Mouse (Mus musculus) ES-E14 (cell line): ENCODE data around the gene Arrdc5. TPM values are rescaled to one million over a fixed set of nuclear protein-coding genes. Genes with fewer than 3 reads are reported as not detected.

Experiments used
- DNase-seq: peaks from one replicate; pipeline ENCODE4 v3.0.0-alpha.2; 2013; ENCODE audit warnings: low read depth, low spot score
- H3K27ac ChIP-seq: 2 replicates; pipeline ENCODE4 v1.5.1; 2012; ENCODE audit warnings: low read depth, mild to moderate bottlenecking, low read length, moderate library complexity, mixed read lengths; ENCODE audit not compliant: poor library complexity, insufficient read depth, severe bottlenecking
- H3K36me3 ChIP-seq: 2 replicates; pipeline ENCODE4 v1.6.1; 2012; ENCODE audit warnings: mild to moderate bottlenecking, low read length, moderate library complexity, mixed read lengths; ENCODE audit not compliant: control insufficient read depth, poor library complexity, insufficient read depth, severe bottlenecking
- H3K4me1 ChIP-seq, 2 experiments: fragments of 150-350 bp in 1 of 2; sonication (generic) in 1 of 2; 2 replicates each; pipeline ENCODE4 v1.6.1; 2012; ENCODE audit warnings: low read length in 2 of 2, mild to moderate bottlenecking in 1 of 2, mixed read lengths in 1 of 2; ENCODE audit not compliant: control insufficient read depth in 2 of 2, insufficient read depth in 2 of 2, poor library complexity in 1 of 2
- H3K4me3 ChIP-seq, 2 experiments: fragments of 150-350 bp in 1 of 2; sonication (generic) in 1 of 2; 2 replicates each; pipeline ENCODE4 v1.5.1; 2012; ENCODE audit warnings: low read length in 2 of 2, low read depth in 1 of 2, mild to moderate bottlenecking in 1 of 2, mixed read lengths in 1 of 2; ENCODE audit not compliant: insufficient read depth in 1 of 2, poor library complexity in 1 of 2, severe bottlenecking in 1 of 2
- H3K9ac ChIP-seq: 2 replicates; pipeline ENCODE4 v1.6.1; 2012; ENCODE audit warnings: low read depth, mild to moderate bottlenecking, low read length, mixed read lengths; ENCODE audit not compliant: poor library complexity, insufficient read depth, severe bottlenecking
- H3K9me3 ChIP-seq: fragments of 150-350 bp; sonication (generic); 2 replicates; pipeline ENCODE4 v1.6.1; 2012; ENCODE audit warnings: low read depth, mild to moderate bottlenecking, low read length; ENCODE audit not compliant: control insufficient read depth, insufficient read depth
- CHD2 ChIP-seq: IDR thresholded peaks from 2 replicates; pipeline ENCODE4 v1.6.1; 2014; ENCODE audit warnings: mild to moderate bottlenecking, low read depth, low read length, inconsistent platforms
- HCFC1 ChIP-seq: IDR thresholded peaks from 2 replicates; pipeline ENCODE4 v1.6.1; 2012; ENCODE audit warnings: low read length, inconsistent platforms, borderline replicate concordance; ENCODE audit not compliant: insufficient read depth
- MAFK ChIP-seq: IDR thresholded peaks from 2 replicates; pipeline ENCODE4 v1.6.1; 2014; ENCODE audit warnings: mild to moderate bottlenecking, low read depth, low read length, inconsistent platforms; ENCODE audit not compliant: insufficient read depth
- ZC3H11A ChIP-seq: IDR thresholded peaks from 2 replicates; pipeline ENCODE4 v1.6.1; 2012; ENCODE audit warnings: low read depth, mild to moderate bottlenecking, inconsistent platforms, low read length, borderline replicate concordance
- ZNF384 ChIP-seq: IDR thresholded peaks from 2 replicates; pipeline ENCODE4 v1.6.1; 2012; ENCODE audit warnings: low read depth, low read length, inconsistent platforms
- in situ Hi-C, 2 experiments: fragments of 600-800 bp; cut with MboI; formaldehyde crosslinking; loops; one replicate each; pipeline ENCODE4 v1.15.1; 2025; ENCODE audit warnings: low sequenced_read_pairs in 2 of 2, inconsistent platforms in 1 of 2; ENCODE audit not compliant: unreplicated experiment in 2 of 2
- total RNA-seq: library from RNA; depleted of rRNA; stranded (reverse); fragments of 300-350 nt; gene quantifications from 2 replicates; pipeline ENCODE4 v1.2.3, GENCODE M21; 2012

Arrdc5 gene
- total RNA-seq, 1 experiment, result not detected

DNA sequence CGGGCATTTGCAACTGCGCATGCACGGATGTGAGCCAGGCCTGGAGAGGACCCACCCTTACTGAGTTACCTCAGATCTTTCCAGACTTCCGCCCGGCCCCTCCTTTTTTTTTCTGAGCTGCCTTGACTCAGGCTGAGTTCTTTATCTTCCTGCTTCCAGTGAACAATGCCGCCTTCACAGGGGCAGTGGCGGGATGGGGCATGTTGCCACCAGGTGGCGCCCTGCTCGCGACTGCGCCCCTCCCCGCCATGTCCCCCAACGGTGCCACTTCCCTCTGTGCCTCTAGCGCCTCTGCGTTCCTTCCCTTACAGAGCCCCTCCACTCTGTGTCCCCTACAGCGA lies 8.9 kb downstream of the Arrdc5 start:
- peak; percentile 86 for DNase-seq
- H3K36me3 ChIP-seq, result peaks cover 10% of the 10 kb centered on the region; the same call in 1 of the 2 replicates
- in situ Hi-C loops, result no loop called here
- peak overlapping the region; percentile 93; the same call in 1 of the 2 replicates for H3K27ac ChIP-seq
- peaks cover 13 to 32% of the 10 kb centered on the region in 2 experiments for H3K4me1 ChIP-seq
- TF ChIP-seq ZC3H11A (no peak), ZNF384 (peak; percentile 91)
- peak overlapping the region; percentile 30 to 80; a peak in 3 of 4 replicates for H3K4me3 ChIP-seq
- H3K9me3 ChIP-seq, result no peaks in the 10 kb centered on the region
- H3K9ac ChIP-seq, result peak overlapping the region; percentile 65

DNA sequence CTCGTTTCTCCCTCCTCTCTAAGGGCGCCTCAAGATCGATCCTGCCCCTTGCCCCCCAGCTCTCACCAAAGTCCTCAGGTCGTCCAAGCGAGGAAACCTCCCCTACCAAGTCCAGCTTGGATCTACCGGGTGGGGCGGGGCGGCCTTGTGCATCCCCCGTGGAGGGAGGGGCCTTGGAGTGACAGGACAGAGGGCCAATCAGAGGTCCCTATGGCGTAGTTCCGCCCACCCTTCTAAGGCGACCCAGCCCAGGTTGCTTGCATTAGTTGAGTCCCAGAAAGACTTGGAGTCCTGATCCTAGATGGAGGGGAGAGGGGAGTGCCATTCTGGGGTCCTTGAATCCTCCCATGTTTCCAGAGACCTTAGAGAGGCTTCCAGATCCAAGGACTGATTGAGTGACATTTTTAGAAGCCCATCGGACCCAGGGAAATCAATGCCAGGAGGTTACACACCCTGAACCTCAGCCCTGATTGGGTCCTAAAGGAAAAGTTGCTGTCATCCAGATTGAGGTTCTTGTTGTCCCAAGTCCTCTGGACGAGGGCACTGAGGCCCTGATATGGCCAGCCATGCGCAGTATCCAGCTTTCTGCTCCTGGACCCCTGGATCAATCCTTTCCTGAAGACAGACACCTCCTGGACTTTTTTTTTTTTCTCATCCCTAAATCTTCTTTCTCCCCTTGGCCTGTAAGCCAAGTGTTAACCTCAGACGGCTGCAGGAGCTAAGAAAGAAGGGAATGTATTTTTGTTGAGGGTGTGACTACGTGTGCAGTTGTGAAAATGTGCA lies 9.5 kb downstream of the Arrdc5 start:
- H3K4me3 ChIP-seq, result peak overlapping the region; percentile 73 to 80
- H3K9me3 ChIP-seq, result no peaks in the 10 kb centered on the region
- H3K9ac ChIP-seq, result peak overlapping the region; percentile 83
- DNase-seq, result peak; percentile 95
- 0 out of 2 replicates have a peak, but pooled peaks have one; percentile 9 for TF ChIP-seq HCFC1
- TF ChIP-seq ZNF384, result no peak
- TF ChIP-seq MAFK, result no peak
- TF ChIP-seq ZC3H11A, result no peak
- TF ChIP-seq CHD2, result 0 out of 2 replicates have a peak, but pooled peaks have one; percentile 61
- peak overlapping the region; percentile 95 for H3K27ac ChIP-seq
- H3K36me3 ChIP-seq, result peaks cover 16% of the 10 kb centered on the region
- in situ Hi-C loops, result no loop called here
- H3K4me1 ChIP-seq, result peaks cover 13 to 37% of the 10 kb centered on the region in 2 experiments

DNA sequence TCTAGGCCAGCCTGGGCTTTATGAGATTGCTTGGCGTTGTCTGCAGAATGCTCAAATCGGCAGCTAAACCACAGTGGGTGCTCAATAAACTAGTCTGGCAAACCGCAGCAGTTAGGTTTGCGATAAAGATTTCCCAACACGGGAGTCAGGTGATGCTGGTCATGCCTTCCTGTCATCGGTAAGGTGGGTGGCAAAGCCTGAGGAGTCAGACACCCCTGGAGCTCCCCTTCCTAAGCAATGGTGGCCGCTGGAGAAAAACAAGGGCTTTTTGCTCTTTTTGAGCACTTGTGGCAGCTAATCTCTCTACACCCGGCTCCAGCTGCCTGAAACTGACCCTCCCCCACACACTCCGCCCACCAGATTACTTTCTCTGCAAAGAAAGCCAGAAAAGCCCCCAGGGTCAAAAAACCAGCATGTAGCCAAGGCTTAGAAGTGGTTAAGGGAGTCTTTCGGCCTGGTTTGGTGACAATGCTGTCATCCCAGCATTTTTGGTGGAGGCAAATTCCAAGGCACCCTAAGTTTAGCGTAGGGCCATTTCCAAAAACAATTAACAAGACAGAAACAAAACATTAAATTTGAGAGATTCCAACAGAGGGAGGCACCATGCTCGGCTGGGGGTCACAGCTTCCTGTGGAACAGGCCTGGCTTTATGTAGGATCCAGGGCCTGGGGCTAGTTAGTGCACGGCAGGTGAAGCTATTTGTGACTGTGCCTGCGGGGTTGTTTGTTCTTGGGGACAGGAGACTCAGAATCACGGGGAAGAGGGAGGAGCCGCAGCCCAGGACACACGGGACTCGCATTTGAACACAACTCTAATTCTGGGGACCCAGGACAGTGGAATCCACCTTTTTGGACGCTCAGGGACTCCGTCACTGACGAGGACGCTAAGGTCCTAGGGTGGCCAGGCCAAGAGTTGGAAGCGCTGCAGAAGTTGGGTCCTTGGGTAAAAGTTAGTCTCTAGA lies 10.4 kb downstream of the Arrdc5 start:
- Histone ChIP-seq H3K4me3 (peak overlapping the region; percentile 73 to 80), H3K9ac (peak overlapping the region; percentile 83), H3K4me1 (peaks cover 13 to 37% of the 10 kb centered on the region in 2 experiments), H3K27ac (peak overlapping the region; percentile 95), H3K9me3 (no peaks in the 10 kb centered on the region), H3K36me3 (peaks cover 25% of the 10 kb centered on the region)
- peak; percentile 91 for DNase-seq
- TF ChIP-seq CHD2 (no peak), MAFK (no peak), ZC3H11A (no peak), ZNF384 (no peak), HCFC1 (no peak)
- in situ Hi-C loops, result no loop called here

DNA sequence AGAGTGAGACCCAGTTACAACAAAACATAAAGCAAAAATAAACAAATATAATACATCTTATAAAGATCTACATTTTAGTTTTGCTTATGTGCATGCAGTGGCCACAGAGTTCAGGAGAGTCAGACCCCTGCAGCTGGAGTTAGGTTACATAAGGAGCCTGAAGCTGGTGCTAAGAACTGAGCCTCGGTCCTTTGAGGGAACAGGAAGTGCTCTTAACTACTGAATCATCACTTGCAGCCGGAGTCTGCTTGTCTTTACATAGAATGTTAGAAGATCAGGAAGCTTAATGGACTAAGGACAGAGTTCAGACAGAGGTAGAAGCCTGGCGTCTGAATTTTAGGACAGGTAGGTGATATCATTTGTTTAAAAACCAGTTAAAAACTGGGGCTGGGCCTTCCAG lies 11.2 kb downstream of the Arrdc5 start:
- peak overlapping the region; percentile 73 to 80; a peak in 3 of 4 replicates for H3K4me3 ChIP-seq
- H3K9ac ChIP-seq, result no peak overlapping the region
- H3K4me1 ChIP-seq, result peaks cover 13 to 37% of the 10 kb centered on the region in 2 experiments
- in situ Hi-C loops, result no loop called here
- H3K36me3 ChIP-seq, result peaks cover 30% of the 10 kb centered on the region
- H3K9me3 ChIP-seq, result no peaks in the 10 kb centered on the region
- DNase-seq, result no peak
- TF ChIP-seq HCFC1, result no peak
- TF ChIP-seq ZC3H11A, result no peak
- no peak for TF ChIP-seq CHD2
- no peak for TF ChIP-seq ZNF384
- TF ChIP-seq MAFK, result no peak
- H3K27ac ChIP-seq, result peak overlapping the region; percentile 95
